Mouse (Mus musculus): Measurements from ENCODE around the gene Ptpn3.

GRCm38 (mm10) chr4:57236513-57236912 is 65.1 kb downstream of the Ptpn3 start:
- TF ChIP-seq CTCF (IDR thresholded peaks at IDR 0.05) (no peak), EP300 (IDR thresholded peaks at IDR 0.05; ENCODE audit: insufficient read depth, low read depth, low read length) (no peak)
